Mouse (Mus musculus) monocyte, adult 59 days (primary cell): ENCODE measurements around the gene Zfp446. TPM values are rescaled to one million over a fixed set of nuclear protein-coding genes. Genes with fewer than 3 reads are reported as not detected.

Experiments used
- total RNA-seq, 2 experiments: library from RNA; stranded (reverse); gene quantifications; one replicate each; pipeline ENCODE4 v1.2.4; 2023

Zfp446 gene
- 1 to 10 TPM; 3.1 to 4.0 TPM for total RNA-seq

GRCm38 (mm10) chr7:12977682-12978389, at the start of gene Zfp446:
TSS of gene Zfp446 (plus strand) at chr7:12977848.

GRCm38 (mm10) chr7:12965678-12966091, 12.0 kb upstream of the Zfp446 start, which contains the start of gene Zfp324:
TSS of gene Zfp324 (plus strand) at chr7:12965838.

GRCm38 (mm10) chr7:12998053-12998452, 20.4 kb downstream of the Zfp446 start, which contains the start of gene Slc27a5:
TSS of gene Slc27a5 (minus strand) at chr7:12998192.

GRCm38 (mm10) chr7:12998851-12999250, 21.2 kb downstream of the Zfp446 start, which contains the start of gene Trim28:
TSS of gene Trim28 (plus strand) at chr7:12999114.

GRCm38 (mm10) chr7:13010005-13010908, 32.6 kb downstream of the Zfp446 start, which contains the start of gene Zbtb45:
TSS of gene Zbtb45 (minus strand) at chr7:13010034.

GRCm38 (mm10) chr7:13034148-13034977, 56.7 kb downstream of the Zfp446 start, which contains the start of gene Chmp2a:
TSS of gene Chmp2a (minus strand) at chr7:13034807.

Other genes with a start within 250 kb of the Zfp446 start
- gene Vmn2r56, start 242.8 kb upstream of the Zfp446 start, total RNA-seq: not detected
- 1 to 10 TPM; 6.6 to 7.6 TPM for gene Zscan18, start 174.2 kb upstream of the Zfp446 start, total RNA-seq
- 1 to 10 TPM; 4.1 to 4.2 TPM for gene Zfp329, start 159.0 kb upstream of the Zfp446 start, total RNA-seq
- 10 to 100 TPM; 37.8 to 42.3 TPM for gene Zfp110, start 143.1 kb upstream of the Zfp446 start, total RNA-seq
- 1 to 10 TPM; 2.7 to 3.0 TPM for gene Zfp128, start 96.7 kb upstream of the Zfp446 start, total RNA-seq
- 1 to 10 TPM; 5.9 to 6.2 TPM for gene Zscan22, start 80.0 kb upstream of the Zfp446 start, total RNA-seq
- 1,000 to 10,000 TPM; 1,308 to 1,362 TPM for gene Rps5, start 55.6 kb upstream of the Zfp446 start, total RNA-seq
- under 1 TPM; 0.24 to 0.58 TPM for gene Rnf225, start 50.4 kb upstream of the Zfp446 start, total RNA-seq
- gene Zfp324, start 12.0 kb upstream of the Zfp446 start, total RNA-seq: 1 to 10 TPM; 3.2 to 3.3 TPM
- gene Slc27a5, start 20.3 kb downstream of the Zfp446 start, total RNA-seq: under 1 TPM in 1 of 2 experiments, not detected in 1; 0.30 TPM
- 100 to 1,000 TPM; 185 to 201 TPM for gene Trim28, start 21.3 kb downstream of the Zfp446 start, total RNA-seq
- 10 to 100 TPM; 18.4 to 19.6 TPM for gene Zbtb45, start 32.2 kb downstream of the Zfp446 start, total RNA-seq
- 100 to 1,000 TPM; 165 to 175 TPM for gene Chmp2a, start 57.0 kb downstream of the Zfp446 start, total RNA-seq
- gene Ube2m, start 60.4 kb downstream of the Zfp446 start, total RNA-seq: 10 to 100 TPM; 80.0 to 80.2 TPM
- gene Mzf1, start 76.9 kb downstream of the Zfp446 start, total RNA-seq: under 1 TPM; 0.76 to 0.97 TPM
- gene Vmn1r85, start 117.3 kb downstream of the Zfp446 start, total RNA-seq: not detected
- not detected for gene Vmn1r86, start 142.1 kb downstream of the Zfp446 start, total RNA-seq
- not detected for gene Vmn1r87, start 162.3 kb downstream of the Zfp446 start, total RNA-seq
- under 1 TPM in 1 of 2 experiments, not detected in 1; 0.09 TPM for gene Vmn1r88, start 181.7 kb downstream of the Zfp446 start, total RNA-seq
- not detected for gene Vmn1r89, start 235.2 kb downstream of the Zfp446 start, total RNA-seq